Mouse (Mus musculus) retina, embryonic 14.5 days (tissue): ENCODE results near the gene Doc2g.

Source experiments
- DNase-seq: peaks from one replicate; pipeline ENCODE4 v3.0.0-alpha.2; 2015; ENCODE audit warnings: low spot score

Doc2g gene

DNA sequence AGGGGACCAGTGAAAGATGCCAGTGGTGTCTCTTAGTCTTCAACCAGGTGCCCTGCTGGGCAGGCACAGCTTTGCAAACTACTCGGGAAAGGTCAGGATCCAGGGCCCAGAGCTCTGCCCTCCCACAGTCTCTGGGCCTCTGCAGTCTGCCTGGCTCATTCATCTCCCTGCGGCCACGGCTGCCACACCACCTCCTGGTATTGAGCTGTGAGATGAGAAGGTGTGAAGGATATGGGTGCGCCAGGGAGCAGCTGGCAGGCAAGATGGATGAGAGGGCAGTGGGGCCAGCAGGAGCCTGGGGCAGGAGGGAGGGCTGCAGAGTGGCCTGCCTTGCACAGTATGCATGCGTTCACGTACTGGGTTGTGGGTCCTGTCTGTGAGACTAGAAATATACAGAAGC, 12.3 kb upstream of the Doc2g start:
- no peak for DNase-seq

DNA sequence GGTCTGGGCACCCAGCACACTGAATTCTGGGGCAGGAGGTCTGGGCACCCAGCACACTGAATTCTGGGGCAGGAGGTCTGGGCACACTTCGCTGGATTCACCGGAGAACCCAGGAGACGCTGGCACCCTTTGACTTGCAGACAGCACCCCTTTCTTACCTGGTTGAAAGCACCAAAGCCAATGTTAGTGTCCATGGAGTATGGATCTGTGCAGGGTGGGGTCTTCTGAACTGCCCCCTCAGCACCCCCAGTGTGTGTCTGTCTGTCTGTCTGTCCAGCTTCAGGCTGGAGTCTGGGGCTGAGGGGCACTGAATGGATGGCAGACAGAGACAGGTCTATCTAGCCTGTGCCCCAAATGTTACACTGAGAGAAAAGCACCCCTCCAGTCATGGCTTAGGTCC, 11.6 kb upstream of the Doc2g start:
- DNase-seq, result no peak

- DNase-seq, result no peak
These were observed 11.1 kb upstream of the Doc2g start for GRCm38 (mm10) chr19:3991966-3992365.

GRCm38 (mm10) chr19:3992416-3992815, 10.7 kb upstream of the Doc2g start, which contains the start of gene Tbx10:
Gene Tbx10 (plus strand): TSS chr19:3992752.
- no peak for DNase-seq

DNA sequence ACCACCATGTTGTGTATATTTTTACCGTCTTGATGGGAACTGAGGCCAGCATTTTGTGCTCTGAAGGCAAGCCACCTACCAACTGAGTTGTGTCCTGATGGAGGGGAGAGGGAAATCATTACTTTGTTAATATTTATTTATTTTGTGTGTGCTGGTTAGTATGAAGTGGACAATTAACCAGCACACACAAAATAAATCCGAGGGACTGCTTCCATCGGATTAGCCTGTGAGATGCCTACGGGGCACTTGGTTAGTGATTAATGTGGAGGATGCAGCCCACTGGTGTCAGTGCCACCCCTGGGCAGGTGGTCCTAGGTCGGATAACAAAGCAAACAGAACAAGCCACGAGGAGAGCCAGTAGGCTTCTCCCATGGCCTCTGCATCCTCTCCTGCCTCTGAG, 8.2 kb upstream of the Doc2g start:
- DNase-seq, result no peak

- no peak for DNase-seq
These were observed 7.6 kb upstream of the Doc2g start for GRCm38 (mm10) chr19:3995505-3995904.

- DNase-seq, result no peak
These were observed 7.0 kb upstream of the Doc2g start for GRCm38 (mm10) chr19:3996106-3996505.

DNA sequence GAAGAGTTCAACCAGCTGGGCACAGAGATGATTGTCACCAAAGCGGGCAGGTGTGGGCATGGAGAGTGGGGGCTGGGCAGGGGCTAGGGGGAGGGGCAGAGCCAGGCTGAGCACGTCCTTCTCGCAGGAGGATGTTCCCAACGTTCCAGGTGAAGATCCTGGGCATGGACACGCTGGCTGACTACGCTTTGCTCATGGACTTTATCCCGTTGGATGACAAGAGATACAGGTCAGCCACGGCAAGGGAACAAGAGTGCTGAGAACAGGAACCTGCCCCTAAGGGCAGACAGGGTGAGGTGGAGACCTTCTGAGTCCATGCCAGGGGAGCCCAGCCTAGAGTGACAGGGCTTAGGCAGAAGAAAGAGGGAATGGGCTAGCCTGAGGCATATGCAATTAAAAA, 6.4 kb upstream of the Doc2g start:
- DNase-seq, result no peak

DNA sequence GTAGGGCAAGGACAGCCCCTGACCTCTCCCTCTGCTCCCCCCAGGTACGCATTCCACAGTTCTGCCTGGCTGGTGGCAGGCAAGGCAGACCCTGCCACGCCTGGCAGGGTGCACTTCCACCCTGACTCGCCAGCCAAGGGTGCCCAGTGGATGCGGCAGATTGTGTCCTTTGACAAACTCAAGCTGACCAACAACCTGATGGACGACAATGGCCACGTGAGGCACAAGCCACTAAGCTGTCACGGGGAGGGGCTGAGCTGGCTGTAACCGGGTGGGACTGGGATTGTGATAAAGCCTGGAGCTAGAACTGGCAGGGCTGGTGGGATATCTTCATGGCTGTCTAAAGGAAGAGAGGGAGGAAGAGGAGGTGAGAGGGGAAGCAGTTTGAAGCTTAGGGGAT, 5.9 kb upstream of the Doc2g start:
- no peak for DNase-seq

DNA sequence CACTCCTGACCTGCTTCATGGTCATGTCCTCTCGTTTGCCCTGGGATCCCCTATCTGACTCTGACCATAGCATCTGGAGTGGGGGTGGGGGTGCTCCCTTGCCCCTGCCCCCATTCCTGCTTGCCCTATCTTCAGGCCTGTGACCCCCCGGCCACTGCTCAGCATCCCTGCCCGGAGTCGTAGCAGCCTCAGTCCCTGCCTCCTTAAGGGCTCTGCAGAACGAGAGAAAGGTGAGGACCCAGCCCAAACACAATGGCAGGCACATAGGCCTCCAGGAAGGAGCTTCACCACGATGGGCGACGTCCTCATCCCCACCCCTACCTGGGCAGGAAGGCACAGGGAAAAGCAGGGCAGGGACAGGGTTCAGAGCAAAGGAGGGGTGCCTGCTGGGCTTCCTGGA, 4.8 kb upstream of the Doc2g start:
- DNase-seq, result no peak

DNA sequence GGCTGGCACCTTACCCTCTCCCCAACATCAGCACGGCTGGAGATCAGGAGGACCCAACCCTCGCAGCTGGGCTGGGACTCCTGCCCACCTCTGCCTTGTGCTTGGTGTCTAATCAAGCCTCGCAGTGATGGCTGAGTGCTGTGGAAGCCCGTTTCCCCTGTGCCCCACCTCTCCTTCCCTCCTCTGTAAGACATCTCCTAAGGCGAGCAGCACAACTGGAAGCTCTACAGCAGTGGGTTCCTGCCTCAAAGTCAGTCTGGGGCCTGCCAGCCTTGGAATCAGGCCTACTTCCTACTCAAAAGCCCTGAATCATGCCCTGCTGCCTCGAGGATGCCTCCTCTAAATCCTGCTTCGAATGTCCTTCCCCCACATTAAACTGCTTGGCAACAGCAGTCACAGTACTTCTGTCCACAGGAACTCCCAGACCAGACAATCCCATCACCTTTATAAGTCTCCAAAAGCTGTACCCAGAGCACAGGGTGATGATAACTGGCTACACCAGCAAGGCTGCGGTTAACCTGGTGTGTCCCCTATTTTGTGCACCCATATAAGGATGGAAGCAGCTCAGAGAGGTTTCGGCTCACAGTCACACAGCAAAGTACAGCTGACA, 3.9 kb upstream of the Doc2g start:
- DNase-seq, result no peak

DNA sequence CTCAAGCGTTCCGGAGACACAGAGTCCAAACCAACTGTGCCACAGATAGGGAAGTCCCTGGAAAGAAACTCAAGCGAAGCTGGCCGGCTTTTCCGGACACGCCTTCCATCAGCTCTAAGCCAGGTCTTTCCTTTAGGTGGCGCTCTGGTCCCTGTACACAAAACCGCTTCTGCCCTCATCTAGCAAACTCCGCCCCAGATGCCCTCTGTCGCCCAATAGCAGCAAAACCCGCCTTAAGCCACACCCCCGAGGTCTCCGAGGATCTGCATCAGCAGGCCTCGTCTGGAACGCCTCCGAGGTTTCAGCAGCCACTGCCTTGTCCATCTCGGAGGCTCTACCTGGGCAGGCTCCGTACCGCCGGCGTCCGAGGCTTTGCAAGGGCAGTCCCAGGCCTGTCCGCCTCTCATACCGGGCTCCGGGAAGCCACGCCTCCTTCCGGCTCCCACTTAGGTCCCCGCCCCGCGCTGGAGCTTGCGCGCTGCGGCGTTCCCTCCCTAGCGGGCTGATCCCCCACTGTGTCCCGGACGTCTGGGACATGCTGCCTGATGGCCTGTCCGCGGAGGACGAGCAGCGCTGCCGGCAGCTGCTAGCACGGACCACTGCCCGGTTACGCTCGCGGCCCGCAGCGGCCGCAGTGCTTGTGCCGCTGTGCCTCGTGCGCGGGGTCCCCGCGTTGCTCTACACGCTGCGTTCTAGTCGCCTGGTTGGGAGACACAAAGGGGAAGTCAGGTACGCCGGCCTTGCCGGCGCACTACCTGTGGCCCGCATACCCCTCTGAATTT, 2.8 kb upstream of the Doc2g start, which contains the start of the genes Nudt8 and Gm49405:
Nudt8 (plus strand) TSS at position 462 of the 782 bp plus-strand sequence.
Gm49405 (plus strand) TSS at position 508 of the 782 bp plus-strand sequence.
- DNase-seq, result peak; percentile 98

- no peak for DNase-seq
These were observed 2.1 kb upstream of the Doc2g start for GRCm38 (mm10) chr19:4000949-4001525.

GRCm38 (mm10) chr19:4001752-4002151, 1.4 kb upstream of the Doc2g start:
- no peak for DNase-seq

DNA sequence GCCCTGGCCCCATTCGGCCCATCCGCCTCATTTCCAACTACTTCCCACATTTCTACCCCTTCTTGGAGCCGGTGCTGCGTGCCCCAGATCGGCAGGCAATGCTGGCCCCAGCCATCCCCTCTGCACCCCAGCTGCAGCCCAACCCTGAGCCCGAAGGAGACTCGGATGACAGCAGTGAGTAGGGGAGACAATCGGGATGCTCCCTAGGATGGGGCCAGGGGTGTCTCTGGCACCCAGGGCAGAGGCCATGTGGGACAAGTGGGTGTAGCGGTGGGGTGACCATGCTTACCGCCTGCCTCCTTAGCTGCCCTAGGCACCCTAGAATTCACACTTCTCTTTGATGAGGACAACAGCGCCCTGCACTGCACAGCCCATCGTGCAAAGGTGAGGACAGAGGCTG, 528 bp downstream of the Doc2g start:
- no peak for DNase-seq

GRCm38 (mm10) chr19:4004331-4004730, 1.2 kb downstream of the Doc2g start:
- no peak for DNase-seq

DNA sequence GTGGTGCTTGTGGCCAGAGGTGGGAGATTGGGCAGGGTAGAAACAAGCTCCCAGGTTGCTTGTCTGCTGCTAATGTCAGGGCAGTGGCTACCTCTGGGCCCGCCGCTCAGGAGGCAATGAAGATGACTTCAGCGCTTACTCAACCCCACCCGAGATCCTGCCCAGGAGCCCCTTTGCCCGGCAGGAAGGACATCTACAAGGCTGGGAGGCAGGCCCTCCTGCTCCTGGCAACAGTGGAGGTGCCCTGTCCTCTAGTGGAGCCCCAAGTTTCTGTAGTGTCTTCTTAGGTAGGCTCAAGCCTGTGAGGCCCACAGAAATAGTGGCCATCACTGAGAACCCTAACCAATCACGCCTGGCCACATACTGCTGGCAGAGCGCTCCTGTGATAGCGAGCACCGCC, 2.0 kb downstream of the Doc2g start:
- DNase-seq, result no peak

- DNase-seq, result no peak
These were observed 2.9 kb downstream of the Doc2g start for GRCm38 (mm10) chr19:4005971-4006370.

DNA sequence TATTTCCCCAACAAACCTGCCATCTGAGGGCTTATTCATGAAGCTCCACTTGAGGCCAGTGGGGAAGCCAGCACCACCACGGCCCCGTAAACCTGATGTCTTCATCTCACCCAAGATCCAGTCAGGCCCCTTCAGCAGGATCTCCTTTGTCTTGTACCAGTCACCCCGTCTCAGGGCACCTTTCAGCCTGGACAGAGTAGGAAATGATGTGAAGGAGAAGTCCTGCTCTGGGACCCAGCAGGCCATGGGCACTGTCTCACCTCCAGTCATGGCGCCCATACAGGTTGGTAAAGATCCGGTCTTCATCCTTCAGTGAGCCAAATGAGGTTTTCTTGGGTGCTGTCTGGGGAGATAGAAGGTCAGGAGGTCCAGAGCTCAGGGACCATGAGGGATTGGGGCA, 8.0 kb downstream of the Doc2g start:
- DNase-seq, result no peak

GRCm38 (mm10) chr19:4012432-4013022, 9.4 kb downstream of the Doc2g start, which contains the start of gene Ndufv1:
Gene Ndufv1 (minus strand): TSS chr19:4012806.
- DNase-seq, result peak; percentile 99

GRCm38 (mm10) chr19:4013066-4013465, 10.0 kb downstream of the Doc2g start:
- no peak for DNase-seq

DNA sequence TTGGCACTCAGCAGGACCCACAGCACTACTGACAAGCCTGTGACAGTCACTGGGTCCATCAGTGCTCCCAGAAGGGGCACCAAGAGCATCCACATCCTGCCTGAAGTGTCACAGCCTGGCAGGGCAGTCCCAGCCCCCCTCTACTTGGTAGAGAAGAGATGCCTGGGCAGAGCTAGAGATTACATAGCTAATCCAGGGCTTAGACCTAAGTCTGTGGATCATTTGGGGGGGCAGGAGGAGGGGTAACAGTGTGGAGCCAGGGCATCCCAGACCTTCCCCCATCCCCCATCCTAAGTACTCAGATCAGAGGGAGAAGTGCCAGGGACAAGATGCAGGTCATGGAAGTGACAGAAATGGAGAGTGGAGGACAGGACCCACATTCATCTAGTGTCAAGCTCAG, 11.7 kb downstream of the Doc2g start:
- no peak for DNase-seq

GRCm38 (mm10) chr19:4015635-4016034, 12.5 kb downstream of the Doc2g start:
- no peak for DNase-seq
